Comparison of ENCODE assay signal across 8 mouse cellular contexts in the genomic region with DNA sequence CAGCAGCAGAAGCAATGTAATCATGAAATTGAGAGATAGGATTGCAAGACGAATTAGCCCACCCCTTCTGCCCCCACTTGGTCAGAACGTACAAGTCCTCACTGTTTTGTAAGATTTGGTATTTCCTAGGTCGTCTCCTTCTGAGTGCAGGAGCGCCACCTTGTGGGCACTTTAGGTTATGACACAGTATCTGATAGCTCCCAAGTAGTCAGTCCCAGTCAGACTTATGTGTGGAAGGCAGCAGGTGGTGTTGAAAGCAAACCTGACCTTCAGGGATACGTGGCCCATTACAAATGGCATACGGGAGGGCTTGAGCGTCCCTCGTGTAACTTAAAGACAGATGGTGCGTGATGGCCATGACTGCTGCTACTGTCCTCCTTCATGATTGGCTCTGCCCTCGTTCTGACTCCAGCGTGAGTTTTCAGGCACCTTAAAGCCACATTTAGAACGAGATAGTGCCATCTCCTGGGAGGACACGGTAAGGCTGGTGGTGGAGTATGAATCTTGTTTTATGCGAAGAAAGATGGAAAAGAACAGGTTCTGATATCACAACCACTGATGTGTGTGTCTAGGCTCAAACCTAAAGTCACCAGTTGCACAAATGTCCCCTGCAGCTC. TPM values are rescaled to one million over a fixed set of nuclear protein-coding genes. Genes with fewer than 3 reads are reported as not detected.
DNase-seq lines count a peak whose midpoint lies in the region; ATAC-seq and TF ChIP-seq lines count a peak whose summit lies in the region.

No protein-coding gene starts in this region.

- no peaks in the 10 kb centered on the region for H3K36me3 ChIP-seq in hindbrain, embryonic 16.5 days (ENCODE audit: control insufficient read depth, insufficient read depth, low read length)

- peaks cover 2% of the 10 kb centered on the region for H3K4me1 ChIP-seq in hindbrain, embryonic 16.5 days (ENCODE audit: control insufficient read depth, insufficient read depth, low read depth, low read length)

- peak; percentile 93; the same call in 1 of the 2 replicates for TF ChIP-seq CTCF in gastrocnemius, adult 2 months (IDR thresholded peaks at IDR 0.05)

- DNase-seq in WW6 (ENCODE audit: low read depth, low spot score): peak; percentile 83
- DNase-seq in cerebellum, postnatal 4 days (ENCODE audit: low spot score in 2 of 2): peak; percentile 80 to 88
- peak; percentile 82 for DNase-seq in gastrocnemius, adult 2 months
- peak; percentile 87 for DNase-seq in left cerebral cortex, adult 11 months (ENCODE audit: low spot score)
- DNase-seq in lung, postnatal 36 days: peak; percentile 93
- peak; percentile 90 for DNase-seq in retina, postnatal 1 day
- DNase-seq in thymus, postnatal 4 days: peak; percentile 91

- no peaks in the 10 kb centered on the region for H3K9me3 ChIP-seq in hindbrain, embryonic 16.5 days (ENCODE audit: control insufficient read depth, low read length)

- no peak overlapping the region for H3K27ac ChIP-seq in gastrocnemius, adult 2 months
- no peak overlapping the region for H3K27ac ChIP-seq in hindbrain, embryonic 16.5 days (ENCODE audit: low read depth, low read length)

- 3% methylated on average over 14 of the region's 14 CpGs for WGBS in hindbrain, embryonic 16.5 days

- intact Hi-C loops in gastrocnemius, adult 2 months (cut with DNase I): no loop called here

- peak overlapping the region; percentile 40 for H3K4me3 ChIP-seq in gastrocnemius, adult 2 months
- H3K4me3 ChIP-seq in hindbrain, embryonic 16.5 days (ENCODE audit: low read length): peak overlapping the region; percentile 7; the same call in 1 of the 2 replicates

- H3K27me3 ChIP-seq in hindbrain, embryonic 16.5 days (replicated peaks; ENCODE audit: control insufficient read depth, insufficient read depth, low read length): no peaks in the 10 kb centered on the region

- peak; percentile 87 for ATAC-seq in hindbrain, embryonic 16.5 days

- no peak overlapping the region for H3K9ac ChIP-seq in hindbrain, embryonic 16.5 days (ENCODE audit: low read depth, low read length)

- H3K4me2 ChIP-seq in hindbrain, embryonic 16.5 days (ENCODE audit: low read length): peak overlapping the region; percentile 45

RNA-seq across cellular contexts. Expression of a gene that starts 58.5 kb away (rescaled TPM):
- total RNA-seq in gastrocnemius, adult 2 months (2021): 10 to 100 TPM; 18.1 to 22.5 TPM
- polyA plus RNA-seq in hindbrain, embryonic 16.5 days (2015; fragmentation: Nextera tagmentation; extraction: Ambion mirVana): 13.6 and 15.1 TPM in 2 replicates
